Mouse (Mus musculus) adipocyte (in vitro differentiated cells): ENCODE results near the gene Rimbp3.
"Not testable (repeated sequence)": the region's sequence is repeated elsewhere in the genome, so short reads cannot be mapped to it uniquely, and the experiment has no call there.

Experiments used
- DNase-seq: peaks from one replicate; pipeline ENCODE4 v3.0.0-alpha.2; 2016; ENCODE audit warnings: low spot score

Gene Rimbp3

DNA sequence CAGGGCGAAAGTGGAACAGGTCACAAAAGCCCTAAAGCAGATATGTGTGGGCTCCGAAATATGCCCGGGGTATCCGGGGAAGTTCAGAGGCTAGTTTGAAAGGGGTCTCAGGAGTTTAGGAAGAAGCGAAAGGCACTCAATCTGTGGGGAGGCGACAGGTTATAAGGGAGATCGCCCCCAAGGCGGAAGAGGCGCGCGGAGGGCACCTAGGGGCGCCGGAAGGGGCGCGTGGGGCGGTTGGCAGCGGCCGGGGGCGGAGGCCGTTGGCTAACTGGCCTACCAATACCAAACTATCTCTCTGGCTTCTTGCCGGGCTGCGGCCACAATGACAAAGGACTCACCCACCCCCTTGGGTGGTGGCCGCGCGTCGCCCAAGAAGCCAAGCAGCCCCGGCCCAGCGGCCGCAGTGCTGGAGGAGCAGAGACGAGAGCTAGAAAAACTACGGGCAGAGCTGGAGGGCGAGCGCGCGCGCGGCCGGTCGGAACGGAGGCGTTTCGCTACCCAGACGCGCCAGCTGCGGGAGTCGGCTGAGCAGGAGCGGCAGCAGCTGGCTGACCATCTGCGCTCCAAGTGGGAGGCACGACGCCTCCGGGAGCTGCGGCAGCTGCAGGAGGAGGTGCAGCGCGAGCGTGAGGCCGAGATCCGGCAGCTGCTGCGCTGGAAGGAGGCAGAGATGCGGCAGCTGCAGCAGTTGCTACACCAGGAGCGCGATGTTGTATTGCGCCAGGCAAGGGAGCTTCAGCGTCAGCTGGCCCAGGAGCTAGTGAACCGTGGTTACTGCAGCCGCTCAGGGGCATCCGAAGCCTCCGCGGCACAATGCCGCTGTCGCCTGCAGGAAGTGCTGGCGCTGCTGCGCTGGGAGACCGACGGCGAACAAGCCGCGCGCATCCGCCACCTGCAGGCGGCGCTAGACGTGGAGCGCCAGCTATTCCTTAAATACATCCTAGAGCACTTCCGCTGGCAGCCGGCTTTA lies at the start of gene Rimbp3:
Rimbp3 (plus strand) TSS at position 215 of the 973 bp plus-strand sequence.
- DNase-seq = peak; percentile 56

DNA sequence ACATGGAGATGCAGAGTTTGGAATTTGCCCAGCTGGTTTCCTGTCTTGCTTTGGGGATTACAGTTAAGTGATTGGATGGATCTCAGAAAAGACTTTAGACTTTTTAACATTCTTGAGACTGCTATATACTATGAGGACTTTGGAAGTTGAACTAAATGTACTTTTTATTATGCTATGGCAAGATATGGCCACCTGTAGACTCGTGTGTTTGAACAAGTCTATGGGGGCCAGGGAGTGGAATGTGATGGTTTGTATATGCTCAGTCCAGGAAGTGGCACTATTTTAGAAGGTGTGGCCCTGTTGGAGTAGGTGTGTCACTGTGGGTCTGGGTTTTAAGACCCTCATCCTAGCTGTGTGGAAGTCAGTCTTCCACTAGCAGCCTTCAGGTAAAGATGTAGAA lies 42.9 kb upstream of the Rimbp3 start:
- DNase-seq = not testable (repeated sequence)

DNA sequence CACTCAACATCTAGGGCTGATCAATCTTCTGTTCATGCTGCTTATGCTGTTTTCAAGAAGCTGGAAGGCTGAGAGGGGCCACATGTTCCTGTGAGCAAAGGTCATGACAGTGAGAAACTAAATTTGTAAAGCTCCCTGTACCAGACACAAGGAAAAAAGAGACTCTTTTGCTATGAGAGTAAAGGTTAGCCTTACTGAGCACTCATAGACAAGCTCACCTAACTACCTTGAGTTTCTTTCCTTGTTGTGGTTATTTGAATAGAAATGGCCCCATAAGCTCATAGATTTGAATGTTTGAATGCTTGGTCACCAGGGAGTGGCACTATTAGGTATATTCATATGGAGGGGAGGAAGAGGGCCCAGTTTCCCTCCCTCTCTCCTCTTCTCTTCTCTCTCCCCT lies 41.2 kb upstream of the Rimbp3 start:
- DNase-seq = no peak

DNA sequence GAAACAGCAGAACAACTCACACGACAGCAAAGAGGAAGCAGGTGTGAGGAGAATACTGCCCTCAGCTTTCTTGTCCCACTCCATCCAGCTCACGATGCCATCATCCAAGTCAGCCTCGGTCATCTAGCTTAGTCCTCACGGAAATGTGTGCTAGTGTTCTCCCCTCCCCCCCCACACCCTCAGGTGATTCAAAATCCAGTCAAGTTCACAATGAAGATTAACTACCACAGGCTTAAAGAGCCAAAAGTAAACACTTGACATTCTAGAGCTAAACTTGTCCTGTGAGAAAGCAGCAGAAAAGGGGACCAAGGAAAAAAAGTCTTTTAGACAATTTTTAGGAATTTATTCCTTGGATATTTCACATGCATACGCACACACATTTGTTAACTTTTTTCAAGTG lies 40.4 kb upstream of the Rimbp3 start:
- DNase-seq = no peak

DNA sequence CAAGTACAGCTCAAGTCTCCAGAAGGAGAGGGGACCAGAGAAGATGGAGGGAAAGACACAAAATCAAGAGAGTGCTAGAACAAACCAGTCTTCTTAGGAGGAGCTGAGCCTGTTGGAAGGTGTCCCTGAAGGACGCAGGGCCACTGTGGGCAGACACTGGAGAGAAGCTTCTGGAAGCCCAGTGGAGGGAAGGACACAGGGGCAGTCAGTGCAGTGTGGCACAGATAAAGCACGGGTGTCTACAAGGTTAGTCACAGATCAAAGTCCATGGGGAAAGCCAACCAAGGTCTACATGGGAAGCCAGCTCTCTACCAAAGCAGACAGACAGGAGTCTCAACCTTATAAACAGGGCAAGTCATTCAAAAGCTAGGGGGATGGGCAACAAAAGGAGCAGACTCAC lies 32.6 kb upstream of the Rimbp3 start:
- no peak for DNase-seq

DNA sequence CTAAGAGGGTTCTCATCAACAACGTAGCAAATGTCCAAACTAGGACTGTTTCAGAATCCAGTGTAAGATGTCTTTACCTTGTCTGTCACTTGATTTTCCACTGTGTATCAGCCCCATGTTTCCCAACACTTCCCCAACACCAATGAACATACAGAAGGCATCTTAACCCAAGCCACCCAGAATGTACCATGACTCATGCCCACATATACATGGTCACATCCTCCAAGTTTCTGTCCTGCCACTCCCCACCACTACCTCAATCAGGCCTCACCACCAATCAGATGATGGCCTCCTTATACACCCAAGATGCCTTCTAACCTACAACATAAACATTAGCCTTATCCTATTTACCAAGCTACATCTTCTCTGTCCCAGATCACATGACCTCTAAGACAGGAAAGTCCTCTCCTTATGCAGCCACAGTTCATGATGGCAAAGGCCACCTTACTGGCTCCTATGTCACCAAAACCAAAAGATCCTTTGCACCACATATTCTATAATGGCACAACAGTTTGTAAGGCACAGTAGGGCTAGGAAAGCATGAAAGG lies 30.7 kb upstream of the Rimbp3 start:
- no peak for DNase-seq

DNA sequence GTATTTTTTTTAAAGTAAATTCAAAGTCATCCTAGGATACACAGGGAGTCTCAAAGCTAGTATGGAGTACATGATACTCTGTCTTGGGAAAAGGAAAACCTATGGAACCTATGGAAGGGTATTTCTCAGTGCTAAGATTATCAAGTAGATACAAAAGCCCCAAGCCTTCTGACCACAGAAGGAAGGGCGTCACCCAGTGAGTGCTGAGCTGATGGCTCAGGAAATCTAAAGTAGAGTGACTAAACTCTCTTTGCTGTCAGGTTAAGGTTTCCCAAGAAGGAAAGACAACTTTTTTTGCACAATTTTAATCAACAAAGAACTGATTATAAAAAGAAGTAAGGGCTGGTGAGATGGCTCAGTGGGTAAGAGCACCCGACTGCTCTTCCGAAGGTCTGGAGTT lies 28.7 kb upstream of the Rimbp3 start:
- DNase-seq = no peak

DNA sequence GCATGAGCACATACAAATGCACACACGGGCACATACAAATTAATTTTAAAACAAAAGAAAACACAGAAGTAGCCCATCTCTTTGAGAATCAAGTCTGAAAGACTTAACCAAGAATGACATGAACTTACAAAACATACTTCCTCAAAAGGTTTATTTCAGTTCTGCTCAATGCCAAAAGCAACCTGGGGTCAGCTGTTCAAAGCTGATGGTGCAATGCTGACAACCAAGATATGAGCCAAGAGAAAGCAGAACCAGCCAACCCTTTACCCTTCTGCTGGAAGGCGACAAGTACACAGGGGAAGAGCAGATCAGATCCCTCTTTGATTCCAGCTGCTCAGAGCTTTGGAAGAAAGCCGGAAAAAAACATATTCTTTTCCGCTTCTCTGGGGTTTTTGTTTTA lies 27.0 kb upstream of the Rimbp3 start:
- peak; percentile 56 for DNase-seq

DNA sequence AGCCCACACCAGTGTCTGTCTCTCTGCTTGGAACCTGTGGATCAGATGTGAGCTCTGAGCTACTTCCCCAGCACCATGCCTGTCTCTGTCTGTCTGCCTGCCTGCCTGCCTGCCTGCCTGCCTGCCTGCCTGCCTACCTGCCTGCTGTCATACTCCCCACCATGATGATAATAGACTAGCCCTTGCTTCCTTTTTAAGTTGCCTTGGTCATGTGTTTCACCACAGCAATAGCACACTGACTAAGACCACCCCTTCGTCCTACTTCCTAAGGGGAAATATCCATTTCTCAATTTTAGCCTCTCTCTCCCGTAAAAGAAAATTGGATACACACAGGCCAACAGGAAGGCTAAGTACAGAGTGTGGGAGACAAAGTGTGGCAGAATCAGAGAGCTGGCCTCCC lies 26.3 kb upstream of the Rimbp3 start:
- no peak for DNase-seq

DNA sequence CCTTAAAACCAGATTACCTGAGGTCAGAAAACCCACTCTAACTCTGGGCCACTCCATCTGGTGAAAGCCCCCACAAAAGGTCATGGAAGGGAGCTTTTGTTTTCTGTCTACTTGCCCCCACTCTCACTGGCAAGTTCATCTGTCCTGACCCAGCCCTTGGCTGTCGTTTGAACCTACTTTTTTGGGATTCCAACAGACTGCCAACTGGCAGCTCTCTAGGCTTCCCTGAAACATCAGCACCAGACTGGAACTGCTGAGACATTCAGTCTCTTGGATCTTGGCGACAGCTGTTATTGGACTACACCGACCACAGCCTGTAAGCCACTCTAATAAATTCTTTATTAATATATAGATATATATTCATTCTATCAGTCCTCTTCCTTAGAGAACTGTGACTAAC lies 25.4 kb upstream of the Rimbp3 start:
- DNase-seq = no peak

DNA sequence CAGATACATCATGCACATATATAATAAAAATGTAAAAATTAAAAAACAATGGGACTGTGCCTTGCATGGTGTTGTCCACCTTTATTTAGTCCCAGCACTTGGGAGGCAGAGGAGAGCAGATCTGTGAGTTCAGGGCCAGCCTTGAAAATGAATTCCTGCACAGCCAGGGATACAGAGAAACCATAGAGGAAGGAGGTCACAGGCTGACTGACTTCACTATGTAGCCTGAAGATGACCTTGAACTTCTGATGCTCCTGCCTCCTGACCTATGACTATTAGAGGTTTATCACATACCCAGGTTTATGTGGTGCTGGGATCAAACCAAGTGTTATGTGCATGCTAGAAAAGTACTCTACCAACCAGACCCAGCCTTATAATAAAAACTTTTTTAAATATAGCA lies 22.9 kb upstream of the Rimbp3 start:
- DNase-seq = no peak

DNA sequence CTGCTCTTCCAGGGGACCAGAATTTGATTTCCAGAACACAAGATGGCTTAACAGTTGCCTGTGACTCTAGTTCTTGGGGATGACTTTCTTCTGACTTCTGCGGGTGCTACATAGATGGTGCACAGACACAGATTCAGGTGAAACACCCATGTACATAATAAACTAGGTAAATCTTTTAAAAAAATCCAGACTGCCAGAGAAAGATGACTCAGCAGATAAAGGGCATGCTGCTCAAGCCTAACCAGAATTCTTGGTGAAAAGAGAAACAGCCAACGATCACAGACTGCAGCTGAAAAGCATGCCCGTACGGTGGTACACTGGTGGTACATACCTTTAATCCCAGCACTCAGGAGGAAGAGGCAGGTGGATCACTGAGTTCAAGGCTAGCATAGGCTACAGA lies 14.6 kb upstream of the Rimbp3 start:
- DNase-seq = no peak

DNA sequence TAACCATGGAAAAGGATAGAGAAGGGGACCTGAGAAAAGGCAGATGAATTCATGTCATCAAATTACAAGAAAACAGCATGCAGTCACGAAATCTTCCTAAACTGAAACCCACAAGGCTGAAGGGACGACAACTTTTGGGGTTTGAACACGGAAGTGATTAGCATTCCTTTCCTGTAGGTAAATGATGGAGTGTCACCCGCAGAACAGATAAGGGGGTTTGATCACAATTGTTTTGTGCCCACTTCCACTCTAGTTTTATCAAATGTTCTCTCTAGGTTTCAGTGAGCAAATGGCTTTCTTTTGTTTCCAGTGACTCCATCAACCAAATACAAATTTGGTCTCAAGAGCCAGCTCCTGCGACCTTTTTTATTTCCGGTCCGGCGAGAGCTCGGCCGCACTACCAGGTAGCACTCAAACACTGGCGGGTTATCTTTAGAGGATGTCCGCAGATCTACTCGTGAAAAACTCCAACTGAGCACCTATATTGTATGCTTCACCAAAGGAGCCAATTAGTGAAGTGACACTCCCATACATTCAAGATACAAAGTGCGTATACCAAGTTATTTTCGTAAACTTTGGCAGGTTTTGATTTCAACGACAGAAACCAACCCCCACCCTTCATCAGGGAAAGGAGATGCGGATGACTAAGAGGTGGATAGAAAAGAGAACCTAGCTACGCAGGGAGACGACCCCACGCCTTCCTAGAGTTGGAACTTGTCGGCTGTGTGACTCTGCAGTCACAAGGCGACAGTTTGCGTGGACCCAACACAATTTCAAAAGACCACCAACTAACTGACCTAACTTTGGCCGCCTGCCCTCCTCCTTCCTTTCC lies 8.1 kb upstream of the Rimbp3 start:
- peak; percentile 42 for DNase-seq

DNA sequence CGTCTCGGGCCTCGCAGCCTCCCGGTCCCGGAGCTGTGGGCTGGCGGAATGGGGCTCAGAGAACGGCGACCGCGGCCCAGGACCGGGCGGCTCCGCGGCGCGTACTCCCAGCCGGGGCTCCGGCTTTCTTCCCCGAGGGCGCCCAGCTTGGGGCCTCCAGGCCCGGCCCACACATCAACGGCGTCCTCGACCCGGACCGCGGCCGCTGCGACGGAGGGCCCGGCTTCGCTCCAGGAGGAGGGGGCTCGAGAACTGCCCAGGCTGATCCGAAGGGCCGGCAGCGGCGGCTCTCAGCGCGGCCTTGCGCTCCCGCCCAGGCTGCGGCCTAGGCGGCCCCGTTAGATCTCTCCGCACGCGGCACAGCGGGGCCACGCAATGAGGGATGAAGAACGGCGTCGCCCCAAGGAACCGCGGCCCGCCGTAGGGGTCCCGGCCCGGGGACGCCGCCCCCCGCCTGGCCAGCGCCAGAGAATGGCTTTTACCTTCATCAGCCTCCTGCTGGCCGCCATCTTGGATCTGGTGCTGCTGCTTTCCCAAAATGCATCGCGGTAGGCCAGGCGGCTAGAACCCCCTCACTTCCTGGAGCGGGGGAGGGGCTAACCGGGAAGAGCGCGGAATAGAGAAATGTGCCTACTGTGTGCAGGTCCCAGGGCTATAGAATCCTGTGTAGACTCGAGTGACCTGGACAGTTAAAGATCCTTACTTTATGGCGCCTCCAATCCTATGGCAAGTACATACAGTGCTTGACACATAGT lies 7.3 kb upstream of the Rimbp3 start:
- DNase-seq = peak; percentile 90

DNA sequence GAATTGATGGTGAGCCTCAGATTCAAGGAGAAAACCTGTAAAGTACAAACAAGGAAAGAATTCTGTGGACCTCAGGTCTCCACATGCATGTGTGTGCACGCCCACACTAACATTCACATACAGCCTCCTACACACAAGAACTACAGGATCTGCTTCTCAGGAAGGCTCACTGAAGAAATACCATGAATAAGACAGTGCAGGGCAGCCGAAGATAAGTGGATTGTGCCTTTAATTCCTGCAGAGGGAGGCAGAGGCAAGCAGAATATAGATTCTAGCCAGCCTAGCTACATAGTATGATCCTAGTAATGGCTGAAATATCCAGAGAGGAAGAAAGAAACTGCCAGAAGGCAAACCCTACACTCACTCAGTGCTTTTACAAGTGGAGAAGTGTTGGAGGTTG lies 6.4 kb upstream of the Rimbp3 start:
- peak; percentile 80 for DNase-seq

DNA sequence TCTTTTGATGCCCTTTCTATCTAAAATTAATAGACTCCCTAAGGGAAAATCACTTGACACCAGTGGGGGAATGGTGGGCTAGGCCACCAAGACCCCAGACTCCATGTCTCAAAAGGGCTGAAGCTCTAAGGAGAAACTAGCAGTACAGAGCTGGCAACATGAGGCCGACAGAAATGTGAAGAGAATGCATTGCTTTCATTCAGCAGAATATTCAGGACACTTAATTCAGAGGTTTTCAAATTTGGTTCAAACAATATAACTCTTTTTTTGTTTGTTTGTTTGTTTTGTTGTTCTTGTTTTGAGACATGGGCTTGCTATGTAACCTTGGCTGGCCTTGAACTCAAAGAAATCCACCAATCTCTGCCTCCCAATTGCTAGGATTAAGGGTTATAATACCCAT lies 5.9 kb upstream of the Rimbp3 start, which contains the start of gene Ube2l3:
Ube2l3 (minus strand) TSS at position 101 of the 400 bp plus-strand sequence.
- no peak for DNase-seq

DNA sequence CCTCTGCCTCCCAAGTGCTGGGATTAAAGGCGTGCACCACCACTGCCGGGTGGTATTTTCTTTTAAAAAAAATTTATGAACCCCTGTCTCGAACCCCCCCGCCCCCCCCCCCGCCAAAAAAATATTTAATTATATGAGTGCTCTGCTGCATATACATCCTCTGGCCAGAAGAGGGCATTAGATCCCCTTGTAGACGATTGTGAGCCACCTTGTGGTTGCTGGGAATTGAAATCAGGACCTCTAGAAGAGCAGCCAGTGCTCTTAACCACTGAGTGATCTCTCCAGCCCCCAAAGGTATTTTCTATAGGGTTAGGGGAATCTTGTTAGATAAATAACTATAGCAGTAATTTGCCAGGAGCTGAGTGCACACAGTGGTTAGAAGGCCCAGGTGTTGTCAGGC lies 3.4 kb upstream of the Rimbp3 start:
- DNase-seq = peak; percentile 60

DNA sequence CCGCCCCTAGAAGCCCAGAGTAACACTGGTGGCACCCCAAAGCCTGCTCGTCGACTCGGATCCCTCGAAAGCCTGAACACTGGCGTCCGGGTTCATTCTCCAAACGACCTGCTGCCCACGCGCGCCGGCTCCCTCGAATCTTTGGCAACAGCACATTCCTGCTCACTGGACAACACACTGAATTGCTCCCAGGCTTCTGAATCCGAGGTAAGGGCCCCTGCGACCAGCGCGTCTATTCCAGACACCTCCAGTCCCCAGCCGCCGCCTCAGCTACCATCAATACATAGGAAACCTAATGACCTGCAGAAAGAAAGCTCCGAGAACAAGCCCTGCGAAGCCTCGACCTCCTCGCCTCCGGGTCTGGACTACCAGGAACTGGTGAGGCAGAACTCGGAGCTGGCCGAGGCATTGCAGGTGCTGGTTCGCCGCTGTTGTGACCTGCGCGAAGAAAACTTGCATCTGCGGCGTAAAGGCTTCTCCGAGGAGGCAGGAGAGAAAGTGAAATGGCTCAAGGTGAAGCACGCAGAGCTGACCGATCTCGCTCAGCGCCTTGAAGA lies 1.1 kb downstream of the Rimbp3 start:
- DNase-seq = no peak

DNA sequence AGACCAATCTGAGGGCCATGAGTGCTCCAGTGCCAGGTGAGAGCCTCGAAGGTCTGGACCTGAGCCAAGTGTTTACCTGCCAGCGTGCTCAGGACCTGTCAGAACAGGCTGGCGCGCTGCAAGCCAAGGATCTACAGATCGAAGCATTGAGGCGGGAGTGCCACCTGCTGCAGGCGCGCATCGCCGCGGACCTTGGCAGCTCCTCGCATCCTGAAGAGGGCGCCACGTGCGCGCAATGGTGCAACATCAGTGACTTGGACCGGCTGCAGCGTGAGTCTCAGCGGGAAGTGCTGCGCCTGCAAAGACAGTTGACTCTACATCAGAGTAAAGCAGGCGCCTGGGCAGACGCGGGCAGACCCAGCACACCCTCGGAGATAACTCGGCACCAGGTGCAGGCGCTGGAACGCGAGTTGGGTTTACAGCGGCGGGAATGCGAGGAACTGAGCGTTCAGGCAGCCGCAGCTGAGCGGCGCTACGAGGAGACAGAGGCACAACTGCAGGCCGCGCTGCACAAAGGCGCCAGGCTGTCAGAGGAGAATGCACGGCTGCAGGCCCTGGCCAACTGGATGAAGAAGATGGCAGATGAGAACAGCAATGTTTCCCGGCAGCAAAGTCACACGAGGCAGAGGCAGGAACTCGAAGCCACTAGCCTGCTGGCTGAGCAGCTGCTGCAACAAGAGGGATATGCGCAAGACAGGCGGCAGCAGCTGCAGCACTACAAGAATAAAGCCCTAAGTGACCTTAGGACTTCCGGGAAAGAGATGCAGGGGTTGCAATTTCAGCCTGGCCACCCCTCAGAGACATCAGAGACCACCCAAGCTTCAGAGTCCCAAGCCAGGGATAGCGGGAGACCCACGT lies 1.8 kb downstream of the Rimbp3 start:
- no peak for DNase-seq

DNA sequence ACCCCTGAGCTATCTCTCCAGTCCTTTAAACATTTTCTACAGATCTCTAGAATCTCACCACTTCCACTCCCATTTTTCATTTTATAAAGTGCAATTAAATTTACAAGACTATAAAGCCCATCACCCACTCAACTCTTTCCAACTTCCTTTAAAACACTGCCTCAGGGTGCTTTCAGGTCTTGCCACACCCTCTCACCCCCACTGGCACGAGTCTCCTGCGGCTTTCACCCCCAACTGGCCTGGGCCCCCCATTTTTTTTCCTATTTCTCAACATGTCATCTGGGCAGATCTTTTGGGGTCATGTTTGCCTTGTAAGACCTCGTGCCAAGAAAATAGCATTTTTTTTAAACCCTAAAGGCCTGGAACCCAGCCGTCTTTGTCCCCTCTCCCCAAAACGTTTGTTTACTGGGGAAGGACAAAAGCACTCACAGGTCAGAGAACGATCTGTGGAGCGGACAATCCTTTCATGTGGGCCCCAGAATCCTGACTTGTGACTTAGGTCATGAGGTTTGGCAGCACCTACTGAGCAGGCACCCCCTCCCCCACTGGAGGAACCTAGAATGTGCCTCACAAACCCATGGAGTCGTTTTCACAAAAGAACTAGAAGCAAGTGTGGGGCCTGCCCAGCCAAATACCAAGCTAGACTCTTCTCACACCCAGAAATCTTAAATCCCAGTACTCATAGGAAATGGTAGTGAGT lies 8.7 kb downstream of the Rimbp3 start:
- no peak for DNase-seq
